Mouse (Mus musculus): ENCODE data around the gene Cd320.
A peak's percentile ranks its signal among the peaks of the same experiment; 100 is the strongest.
"Not testable (repeated sequence)": the region's sequence is repeated elsewhere in the genome, so short reads cannot be mapped to it uniquely, and the experiment has no call there.

Gene Cd320

GRCm38 (mm10) chr17:33842966-33843795, at the start of gene Cd320:
Cd320 (plus strand) TSS chr17:33843091.
- peak; percentile 95 to 96 for DNase-seq (ENCODE audit: low spot score in 2 of 2)

GRCm38 (mm10) chr17:33798306-33798705, 44.6 kb upstream of the Cd320 start:
- no peak for DNase-seq (ENCODE audit: low spot score in 2 of 2)

- DNase-seq (ENCODE audit: low spot score in 2 of 2) = no peak
These were observed 43.6 kb upstream of the Cd320 start for GRCm38 (mm10) chr17:33799277-33799676.

GRCm38 (mm10) chr17:33802221-33802620, 40.7 kb upstream of the Cd320 start:
- no peak for DNase-seq (ENCODE audit: low spot score in 2 of 2)

- no peak for DNase-seq (ENCODE audit: low spot score in 2 of 2)
These were observed 38.7 kb upstream of the Cd320 start for GRCm38 (mm10) chr17:33804205-33804604.

- no peak for DNase-seq (ENCODE audit: low spot score in 2 of 2)
These were observed 38.1 kb upstream of the Cd320 start for GRCm38 (mm10) chr17:33804745-33805144.

GRCm38 (mm10) chr17:33807181-33807888, 35.6 kb upstream of the Cd320 start:
- no peak for DNase-seq (ENCODE audit: low spot score in 2 of 2)

GRCm38 (mm10) chr17:33808192-33808591, 34.7 kb upstream of the Cd320 start:
- DNase-seq (ENCODE audit: low spot score in 2 of 2) = no peak

GRCm38 (mm10) chr17:33810334-33811141, 32.4 kb upstream of the Cd320 start, which contains the start of gene Kank3:
Kank3 (plus strand) TSS chr17:33810519.
- DNase-seq (ENCODE audit: low spot score in 2 of 2) = peak; percentile 91 to 95

- no peak for DNase-seq (ENCODE audit: low spot score in 2 of 2)
These were observed 31.8 kb upstream of the Cd320 start for GRCm38 (mm10) chr17:33811142-33811516.

GRCm38 (mm10) chr17:33812475-33812874, 30.4 kb upstream of the Cd320 start:
- DNase-seq (ENCODE audit: low spot score in 2 of 2) = no peak

GRCm38 (mm10) chr17:33812990-33813389, 29.9 kb upstream of the Cd320 start:
- no peak for DNase-seq (ENCODE audit: low spot score in 2 of 2)

GRCm38 (mm10) chr17:33815399-33815798, 27.5 kb upstream of the Cd320 start:
- DNase-seq (ENCODE audit: low spot score in 2 of 2) = no peak

GRCm38 (mm10) chr17:33816612-33817011, 26.3 kb upstream of the Cd320 start:
- no peak for DNase-seq (ENCODE audit: low spot score in 2 of 2)

GRCm38 (mm10) chr17:33817184-33817968, 25.5 kb upstream of the Cd320 start:
- peak; percentile 84 to 91 for DNase-seq (ENCODE audit: low spot score in 2 of 2)

GRCm38 (mm10) chr17:33817969-33818643, 24.8 kb upstream of the Cd320 start:
- DNase-seq (ENCODE audit: low spot score in 2 of 2) = peak in 1 of 2 experiments; percentile 31

- DNase-seq (ENCODE audit: low spot score in 2 of 2) = no peak
These were observed 20.4 kb upstream of the Cd320 start for GRCm38 (mm10) chr17:33822436-33822959.

GRCm38 (mm10) chr17:33823171-33823570, 19.7 kb upstream of the Cd320 start:
- DNase-seq (ENCODE audit: low spot score in 2 of 2) = not testable (repeated sequence)

- peak; percentile 98 to 99 for DNase-seq (ENCODE audit: low spot score in 2 of 2)
These were observed 18.6 kb upstream of the Cd320 start, which contains the start of the genes Rps28 and Ndufa7 for GRCm38 (mm10) chr17:33824084-33824996. Rps28 (minus strand) TSS chr17:33824562. Ndufa7 (plus strand) TSS chr17:33824572.

Measured in frontal cortex, postnatal 36 days (tissue).